Mouse (Mus musculus) frontal cortex, postnatal 25 days (tissue): ENCODE data around the gene Dnah2.
A peak's percentile ranks its signal among the peaks of the same experiment; 100 is the strongest.
"Not testable (repeated sequence)": the region's sequence is repeated elsewhere in the genome, so short reads cannot be mapped to it uniquely, and the experiment has no call there.

Experiments used
- DNase-seq, 2 experiments: peaks; one replicate each; pipeline ENCODE4 v3.0.0; 2022; ENCODE audit warnings: low spot score in 2 of 2

Gene Dnah2

GRCm38 (mm10) chr11:69563373-69563772 is 14.5 kb upstream of the Dnah2 start:
- DNase-seq, result no peak

- no peak for DNase-seq
These were observed 12.3 kb upstream of the Dnah2 start for GRCm38 (mm10) chr11:69560896-69561854.

GRCm38 (mm10) chr11:69559851-69560765 is 11.2 kb upstream of the Dnah2 start, which contains the start of gene Efnb3:
Gene Efnb3, minus strand, starts transcription at chr11:69560205.
- DNase-seq, result no peak

GRCm38 (mm10) chr11:69559183-69559582 is 10.3 kb upstream of the Dnah2 start:
- no peak for DNase-seq

- no peak for DNase-seq
These were observed 9.8 kb upstream of the Dnah2 start for GRCm38 (mm10) chr11:69558756-69559155.

GRCm38 (mm10) chr11:69557381-69557958 is 8.6 kb upstream of the Dnah2 start:
- DNase-seq, result no peak

GRCm38 (mm10) chr11:69554539-69555140 is 5.7 kb upstream of the Dnah2 start:
- no peak for DNase-seq

- no peak for DNase-seq
These were observed 4.4 kb upstream of the Dnah2 start for GRCm38 (mm10) chr11:69553341-69553721.

- DNase-seq, result peak in 1 of 2 experiments; percentile 34
These were observed 3.9 kb upstream of the Dnah2 start for GRCm38 (mm10) chr11:69552622-69553340.

GRCm38 (mm10) chr11:69551310-69551709 is 2.4 kb upstream of the Dnah2 start:
- DNase-seq, result no peak

- DNase-seq, result peak in 1 of 2 experiments; percentile 20
These were observed 1.8 kb downstream of the Dnah2 start for GRCm38 (mm10) chr11:69547071-69547470.

- peak; percentile 63 to 75 for DNase-seq
These were observed 2.4 kb downstream of the Dnah2 start for GRCm38 (mm10) chr11:69546423-69547053.

- DNase-seq, result no peak
These were observed 3.0 kb downstream of the Dnah2 start for GRCm38 (mm10) chr11:69545957-69546356.

- no peak for DNase-seq
These were observed 5.3 kb downstream of the Dnah2 start for GRCm38 (mm10) chr11:69543598-69543997.

GRCm38 (mm10) chr11:69541741-69542140 is 7.2 kb downstream of the Dnah2 start:
- DNase-seq, result not testable (repeated sequence)

GRCm38 (mm10) chr11:69540700-69541099 is 8.2 kb downstream of the Dnah2 start:
- DNase-seq, result no peak

GRCm38 (mm10) chr11:69534990-69535389 is 13.9 kb downstream of the Dnah2 start:
- no peak for DNase-seq

- DNase-seq, result no peak
These were observed 16.3 kb downstream of the Dnah2 start for GRCm38 (mm10) chr11:69532480-69533150.

- not testable (repeated sequence) for DNase-seq
These were observed 18.2 kb downstream of the Dnah2 start for GRCm38 (mm10) chr11:69530755-69531154.

- DNase-seq, result not testable (repeated sequence)
These were observed 18.6 kb downstream of the Dnah2 start for GRCm38 (mm10) chr11:69530281-69530680.
